20 mouse cellular contexts compared by ENCODE assay signal in genomic region chr4:139395431-139395830, GRCm38 (mm10). TPM values are rescaled to one million over a fixed set of nuclear protein-coding genes. Genes with fewer than 3 reads are reported as not detected.
DNase-seq lines count a peak whose midpoint lies in the region; ATAC-seq and TF ChIP-seq lines count a peak whose summit lies in the region.
"Had no signal": no experiment of that assay in that cellular context is flagged by ENCODE, and none has a peak within 500 bp of the region (broad histone marks: within the 10 kb centered on the region; RNA-seq: fewer than 3 reads in every experiment).

No protein-coding gene starts in this region.

- H3K9me3 ChIP-seq in heart, embryonic 16.5 days (replicated peaks; ENCODE audit: control insufficient read depth, low read length), result no peaks in the 10 kb centered on the region
- H3K9me3 ChIP-seq in lung, postnatal 0 days (ENCODE audit: low read length), result no peaks in the 10 kb centered on the region
- no peaks in the 10 kb centered on the region for H3K9me3 ChIP-seq in liver, embryonic 12.5 days (replicated peaks)
- H3K9me3 ChIP-seq: forebrain, embryonic 12.5 days; limb, embryonic 10.5 days; lung, embryonic 15.5 days; neural tube, embryonic 12.5 days had no signal

- H3K4me2 ChIP-seq in heart, embryonic 16.5 days (ENCODE audit: low read depth, low read length), result no peak overlapping the region
- H3K4me2 ChIP-seq in lung, postnatal 0 days (replicated peaks; ENCODE audit: low read depth, low read length), result no peak overlapping the region
- H3K4me2 ChIP-seq in liver, embryonic 12.5 days, result no peak overlapping the region
- H3K4me2 ChIP-seq: forebrain, embryonic 12.5 days; lung, embryonic 15.5 days; neural tube, embryonic 12.5 days had no signal

- no peak for DNase-seq in heart, adult 9 months (ENCODE audit: low spot score in 2 of 2)
- peak; percentile 23 for DNase-seq in lung, postnatal 0 days (ENCODE audit: low spot score)
- DNase-seq in lung, postnatal 36 days, result no peak
- no peak for DNase-seq in embryo, embryonic 10 days (ENCODE audit: low spot score)
- DNase-seq in layer of hippocampus, postnatal 36 days, result no peak
- DNase-seq: cerebellum, adult 8-10 months; kidney, adult 2 months; kidney, postnatal 14 days; right cerebral cortex, adult 18-20 months; thymus, postnatal 36 days had no signal

- TF ChIP-seq EP300 in lung, postnatal 0 days (IDR thresholded peaks at IDR 0.05), result no peak

- ATAC-seq in heart, embryonic 16.5 days (replicated peaks; ENCODE audit: extremely low read depth, insufficient read depth, low FRiP score), result peak; percentile 80
- peak; percentile 77 for ATAC-seq in lung, postnatal 0 days
- ATAC-seq in liver, embryonic 12.5 days, result peak; percentile 55
- peak; percentile 59; the same call in 1 of the 2 replicates for ATAC-seq in megakaryocyte-erythroid progenitor cell, adult 5-6 weeks (replicated peaks; ENCODE audit: low FRiP score, low TSS enrichment, poor library complexity, severe bottlenecking)
- ATAC-seq: hindbrain, embryonic 16.5 days had no signal

- no peaks in the 10 kb centered on the region for H3K27me3 ChIP-seq in heart, embryonic 16.5 days (ENCODE audit: control insufficient read depth, insufficient read depth, low read length)
- no peaks in the 10 kb centered on the region for H3K27me3 ChIP-seq in lung, postnatal 0 days (replicated peaks; ENCODE audit: insufficient read depth, low read length)
- H3K27me3 ChIP-seq in liver, embryonic 12.5 days (replicated peaks), result no peaks in the 10 kb centered on the region
- H3K27me3 ChIP-seq: CH12.LX; forebrain, embryonic 12.5 days; lung, embryonic 15.5 days; neural tube, embryonic 12.5 days had no signal

- no peak overlapping the region for H3K27ac ChIP-seq in heart, embryonic 16.5 days (ENCODE audit: low read length)
- no peak overlapping the region for H3K27ac ChIP-seq in lung, postnatal 0 days (ENCODE audit: low read length)
- no peak overlapping the region for H3K27ac ChIP-seq in liver, embryonic 12.5 days
- H3K27ac ChIP-seq: forebrain, embryonic 12.5 days; left cerebral cortex, adult 2 months; limb, embryonic 10.5 days; lung, embryonic 15.5 days; neural tube, embryonic 12.5 days had no signal

- no peak overlapping the region for H3K9ac ChIP-seq in heart, embryonic 16.5 days (ENCODE audit: low read length)
- H3K9ac ChIP-seq in lung, postnatal 0 days (replicated peaks; ENCODE audit: low read depth), result no peak overlapping the region
- no peak overlapping the region for H3K9ac ChIP-seq in liver, embryonic 12.5 days
- H3K9ac ChIP-seq: forebrain, embryonic 12.5 days; lung, embryonic 15.5 days; neural tube, embryonic 12.5 days had no signal

- 30% methylated on average over 2 of the region's 2 CpGs for WGBS in heart, embryonic 16.5 days
- 33% methylated on average over 2 of the region's 2 CpGs for WGBS in lung, postnatal 0 days
- WGBS in liver, embryonic 12.5 days (ENCODE audit: insufficient replicate concordance), result 51% methylated on average over 2 of the region's 2 CpGs

- H3K36me3 ChIP-seq in heart, embryonic 16.5 days (ENCODE audit: control insufficient read depth, insufficient read depth), result peaks cover 64% of the 10 kb centered on the region
- H3K36me3 ChIP-seq in lung, postnatal 0 days (ENCODE audit: insufficient read depth, low read length), result peaks cover 55% of the 10 kb centered on the region
- peaks cover 98% of the 10 kb centered on the region for H3K36me3 ChIP-seq in liver, embryonic 12.5 days

- H3K4me1 ChIP-seq in heart, embryonic 16.5 days (ENCODE audit: control insufficient read depth, insufficient read depth, low read length), result peaks cover 4% of the 10 kb centered on the region; the same call in 1 of the 2 replicates
- no peaks in the 10 kb centered on the region for H3K4me1 ChIP-seq in lung, postnatal 0 days (ENCODE audit: insufficient read depth, low read depth, low read length)
- H3K4me1 ChIP-seq in liver, embryonic 12.5 days, result peaks cover 4% of the 10 kb centered on the region; the same call in 1 of the 2 replicates
- H3K4me1 ChIP-seq: forebrain, embryonic 12.5 days; limb, embryonic 10.5 days; lung, embryonic 15.5 days; neural tube, embryonic 12.5 days had no signal

- no peak for TF ChIP-seq CTCF in lung, postnatal 0 days (IDR thresholded peaks at IDR 0.05)

- no peak overlapping the region for H3K4me3 ChIP-seq in heart, embryonic 16.5 days (ENCODE audit: low read length)
- no peak overlapping the region for H3K4me3 ChIP-seq in lung, postnatal 0 days (ENCODE audit: low read depth, low read length)
- H3K4me3 ChIP-seq in liver, embryonic 12.5 days, result no peak overlapping the region
- H3K4me3 ChIP-seq: forebrain, embryonic 12.5 days; left cerebral cortex, adult 2 months; limb, embryonic 10.5 days; lung, embryonic 15.5 days; neural tube, embryonic 12.5 days had no signal

RNA-seq across cellular contexts. Expression of gene Ubr4, which starts 43.0 kb away (rescaled TPM):
- 58.0 and 62.2 TPM in 2 replicates for polyA plus RNA-seq in heart, embryonic 16.5 days (2015; fragmentation: Nextera tagmentation; extraction: Ambion mirVana)
- polyA plus RNA-seq in lung, postnatal 0 days (2015; fragmentation: Nextera tagmentation; extraction: Ambion mirVana), result 49.2 and 50.8 TPM in 2 replicates
- 54.7 and 55.1 TPM in 2 replicates for polyA plus RNA-seq in liver, embryonic 12.5 days (2016; fragmentation: Nextera tagmentation; extraction: Ambion mirVana)
- 164 and 201 TPM in 2 replicates for total RNA-seq in megakaryocyte-erythroid progenitor cell, adult 5-6 weeks (2014; fragmentation: Nextera tagmentation)
- 78.1 and 79.4 TPM in 2 replicates for total RNA-seq in megakaryocyte-erythroid progenitor cell, adult 5-6 weeks (2017)
- total RNA-seq in layer of hippocampus, postnatal 36 days (2021), result 100 to 1,000 TPM; 149 to 168 TPM

RNA-seq across cellular contexts. Expression of gene Emc1, which starts 43.0 kb away (rescaled TPM):
- 38.2 and 38.7 TPM in 2 replicates for polyA plus RNA-seq in heart, embryonic 16.5 days (2015; fragmentation: Nextera tagmentation; extraction: Ambion mirVana)
- 11.3 and 11.6 TPM in 2 replicates for polyA plus RNA-seq in lung, postnatal 0 days (2015; fragmentation: Nextera tagmentation; extraction: Ambion mirVana)
- 27.1 and 27.8 TPM in 2 replicates for polyA plus RNA-seq in liver, embryonic 12.5 days (2016; fragmentation: Nextera tagmentation; extraction: Ambion mirVana)
- 30.4 and 34.5 TPM in 2 replicates for total RNA-seq in megakaryocyte-erythroid progenitor cell, adult 5-6 weeks (2014; fragmentation: Nextera tagmentation)
- total RNA-seq in megakaryocyte-erythroid progenitor cell, adult 5-6 weeks (2017), result 23.9 and 55.9 TPM in 2 replicates
- 10 to 100 TPM; 87.9 to 89.8 TPM for total RNA-seq in layer of hippocampus, postnatal 36 days (2021)

RNA-seq across cellular contexts. Expression of gene Mrto4, which starts 43.1 kb away (rescaled TPM):
- 68.7 and 72.9 TPM in 2 replicates for polyA plus RNA-seq in heart, embryonic 16.5 days (2015; fragmentation: Nextera tagmentation; extraction: Ambion mirVana)
- 34.5 and 36.1 TPM in 2 replicates for polyA plus RNA-seq in lung, postnatal 0 days (2015; fragmentation: Nextera tagmentation; extraction: Ambion mirVana)
- 166 and 184 TPM in 2 replicates for polyA plus RNA-seq in liver, embryonic 12.5 days (2016; fragmentation: Nextera tagmentation; extraction: Ambion mirVana)
- total RNA-seq in megakaryocyte-erythroid progenitor cell, adult 5-6 weeks (2014; fragmentation: Nextera tagmentation), result 200 and 273 TPM in 2 replicates
- 118 and 136 TPM in 2 replicates for total RNA-seq in megakaryocyte-erythroid progenitor cell, adult 5-6 weeks (2017)
- 10 to 100 TPM; 48.1 to 48.3 TPM for total RNA-seq in layer of hippocampus, postnatal 36 days (2021)
